Mouse (Mus musculus) MEL (cell line): ENCODE measurements around the gene Daam2. TPM values are rescaled to one million over a fixed set of nuclear protein-coding genes. Genes with fewer than 3 reads are reported as not detected.

ENCODE experiments used
- DNase-seq: peaks from one replicate; pipeline ENCODE4 v3.0.0; 2011; ENCODE audit warnings: low read depth, low spot score
- H3K27ac ChIP-seq: 2 replicates; pipeline ENCODE4 v1.5.1; 2012; ENCODE audit warnings: low read depth, mild to moderate bottlenecking, control low read depth, low read length, moderate library complexity; ENCODE audit not compliant: control insufficient read depth
- H3K27me3 ChIP-seq, 2 experiments: fragments of 150-350 bp in 1 of 2; sonication (generic) in 1 of 2; 2 replicates each; pipeline ENCODE4 v1.6.1; 2012; ENCODE audit warnings: low read length in 2 of 2, mild to moderate bottlenecking in 2 of 2, improper control_type of control experiment in 1 of 2, moderate library complexity in 1 of 2; ENCODE audit not compliant: insufficient read depth in 2 of 2, control insufficient read depth in 1 of 2
- H3K36me3 ChIP-seq, 2 experiments: 2 replicates each; pipeline ENCODE4 v1.6.1; 2012 to 2014; ENCODE audit warnings: low read length in 2 of 2, improper control_type of control experiment in 1 of 2, inconsistent platforms in 1 of 2, mild to moderate bottlenecking in 1 of 2; ENCODE audit not compliant: insufficient read depth in 2 of 2, control insufficient read depth in 1 of 2
- H3K4me1 ChIP-seq, 2 experiments: fragments of 150-350 bp in 1 of 2; sonication (generic) in 1 of 2; 2 replicates each; pipeline ENCODE4 v1.6.1; 2012; ENCODE audit warnings: low read length in 2 of 2, improper control_type of control experiment in 1 of 2, mild to moderate bottlenecking in 1 of 2; ENCODE audit not compliant: insufficient read depth in 2 of 2, control insufficient read depth in 1 of 2
- H3K4me3 ChIP-seq, 2 experiments: fragments of 150-350 bp in 1 of 2; sonication (generic) in 1 of 2; 2 replicates each; pipeline ENCODE4 v1.5.1; 2012; ENCODE audit warnings: low read depth in 2 of 2, low read length in 2 of 2, mild to moderate bottlenecking in 2 of 2, moderate library complexity in 2 of 2, control low read depth in 1 of 2, improper control_type of control experiment in 1 of 2; ENCODE audit not compliant: control insufficient read depth in 1 of 2, insufficient read depth in 1 of 2
- H3K79me2 ChIP-seq: 2 replicates; pipeline ENCODE4 v1.6.1; 2012; ENCODE audit warnings: mild to moderate bottlenecking, low read length, moderate library complexity; ENCODE audit not compliant: control insufficient read depth, poor library complexity, insufficient read depth
- H3K9ac ChIP-seq: 2 replicates; pipeline ENCODE4 v1.6.1; 2012; ENCODE audit warnings: low read depth, mild to moderate bottlenecking, control low read depth, low read length, moderate library complexity; ENCODE audit not compliant: control insufficient read depth, poor library complexity, severe bottlenecking
- H3K9me3 ChIP-seq: fragments of 150-350 bp; sonication (generic); replicated peaks from 2 replicates; pipeline ENCODE4 v1.6.1; 2012; ENCODE audit warnings: mild to moderate bottlenecking, low read length, improper control_type of control experiment, moderate library complexity; ENCODE audit not compliant: insufficient read depth
- CHD1 ChIP-seq: IDR thresholded peaks from 2 replicates; pipeline ENCODE4 v1.6.1; 2012; ENCODE audit warnings: low read depth, mild to moderate bottlenecking, inconsistent platforms, low read length, improper control_type of control experiment
- SMC3 ChIP-seq: IDR thresholded peaks from 2 replicates; pipeline ENCODE4 v1.6.1; 2011; ENCODE audit warnings: low read depth, low read length, improper control_type of control experiment
- polyA plus RNA-seq, 2 experiments: library from polyadenylated mRNA; stranded (reverse) in 1 of 2; unstranded in 1 of 2; fragments of >175 nt in 1 of 2; fragments of >200 nt in 1 of 2; gene quantifications; 2 replicates each; pipeline versions ENCODE4 v1.2.1 to v1.2.4; 2012; ENCODE audit warnings: low replicate concordance in 2 of 2, low read depth in 1 of 2; ENCODE audit not compliant: insufficient read length in 2 of 2, insufficient read depth in 1 of 2, missing spikeins in 1 of 2
- total RNA-seq: library from RNA; depleted of rRNA; stranded (reverse); fragments of 300-350 nt; gene quantifications from 2 replicates; pipeline ENCODE4 v1.2.3, GENCODE M21; 2012; rRNA removed

The Daam2 gene
- total and polyA plus RNA-seq, 3 experiments, result 0.04 to 0.28 TPM; not detected in 1

DNA sequence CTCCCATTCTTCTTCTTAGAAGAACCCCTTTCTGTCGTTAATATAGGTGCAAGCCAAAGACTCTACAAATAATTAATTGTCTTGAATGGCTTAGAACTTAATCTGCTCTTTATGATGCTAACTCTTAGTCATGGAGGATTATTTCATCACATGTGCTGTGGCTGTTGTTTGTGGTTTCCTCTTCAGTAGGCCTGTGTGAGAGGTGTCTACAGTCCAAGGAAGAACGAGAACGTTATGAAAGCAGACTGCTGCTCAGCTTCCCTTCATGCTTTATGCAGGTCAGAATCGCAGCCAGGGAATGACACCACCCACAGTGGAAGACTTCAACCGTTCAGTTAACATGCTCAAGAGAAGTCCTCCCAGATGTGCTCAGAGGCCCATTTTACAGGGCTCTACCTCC lies 151.2 kb downstream of the Daam2 start:
- H3K27me3 ChIP-seq, result no peaks in the 10 kb centered on the region; a peak in 1 of 4 replicates
- no peak for DNase-seq

More for the DNA sequence above, 151.2 kb downstream of the Daam2 start:
- Histone ChIP-seq H3K36me3 (no peaks in the 10 kb centered on the region), H3K79me2 (no peaks in the 10 kb centered on the region), H3K27ac (no peak overlapping the region), H3K9ac (no peak overlapping the region), H3K4me3 (no peak overlapping the region), H3K9me3 (no peaks in the 10 kb centered on the region), H3K4me1 (no peaks in the 10 kb centered on the region)
- no peak for TF ChIP-seq CHD1
- no peak for TF ChIP-seq SMC3

Other genes starting within 250 kb of the Daam2 start
- 6.7 and 7.8 TPM in 2 replicates for gene Mocs1, start 136.0 kb downstream of the Daam2 start, total RNA-seq
- 10 to 100 TPM in 1 of 2 experiments, not detected in 1; 24.6 TPM for gene Mocs1, start 136.0 kb downstream of the Daam2 start, polyA plus RNA-seq
- not detected in 2 replicates for gene Kif6, start 50.8 kb upstream of the Daam2 start, total RNA-seq
- gene Kif6, start 50.8 kb upstream of the Daam2 start, polyA plus RNA-seq, result not detected